ENCODE assay signal across 23 mouse cellular contexts in the genomic region with DNA sequence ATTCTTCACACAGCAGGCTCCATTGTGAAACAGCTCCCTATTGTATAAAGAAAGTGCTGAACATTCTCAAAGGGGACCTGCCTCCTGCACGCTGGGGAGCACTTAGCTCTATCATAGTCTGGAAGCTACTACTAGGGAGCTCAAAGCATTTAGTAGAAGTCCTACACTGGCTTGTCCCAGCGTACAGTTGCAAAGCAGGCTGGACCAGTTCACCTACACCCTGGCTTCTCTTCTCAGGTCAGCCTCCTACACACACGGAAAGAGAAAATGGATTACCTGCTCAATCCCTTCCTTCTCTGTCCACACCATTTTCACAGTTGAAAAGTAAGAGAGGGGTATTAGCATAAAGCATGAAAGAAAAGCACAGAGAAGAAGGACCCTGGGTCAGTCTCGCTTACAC.
DNase-seq lines count a peak whose midpoint lies in the region; ATAC-seq lines count a peak whose summit lies in the region.
"Had no signal": no experiment of that assay in that cellular context is flagged by ENCODE, and none has a peak within 500 bp of the region (broad histone marks: within the 10 kb centered on the region; RNA-seq: fewer than 3 reads in every experiment).

No protein-coding gene starts in this region.

- 68% methylated on average over 4 of the region's 4 CpGs for WGBS in forebrain, embryonic 14.5 days

- H3K4me3 ChIP-seq in forebrain, embryonic 14.5 days (ENCODE audit: low read depth, low read length): no peak overlapping the region
- H3K4me3 ChIP-seq: embryonic facial prominence, embryonic 12.5 days; forebrain, embryonic 10.5 days; forebrain, embryonic 15.5 days; heart, embryonic 10.5 days; hindbrain, embryonic 12.5 days had no signal

- no peaks in the 10 kb centered on the region for H3K36me3 ChIP-seq in forebrain, embryonic 14.5 days (ENCODE audit: control insufficient read depth, insufficient read depth, low read length)
- H3K36me3 ChIP-seq: embryonic facial prominence, embryonic 12.5 days; forebrain, embryonic 10.5 days; forebrain, embryonic 15.5 days; heart, embryonic 10.5 days; hindbrain, embryonic 12.5 days had no signal

- H3K4me2 ChIP-seq in forebrain, embryonic 14.5 days (ENCODE audit: low read length): no peak overlapping the region
- H3K4me2 ChIP-seq: embryonic facial prominence, embryonic 12.5 days; forebrain, embryonic 15.5 days; hindbrain, embryonic 12.5 days had no signal

- H3K27ac ChIP-seq in forebrain, embryonic 14.5 days (ENCODE audit: low read depth, low read length): no peak overlapping the region
- H3K27ac ChIP-seq: embryonic facial prominence, embryonic 12.5 days; forebrain, embryonic 10.5 days; forebrain, embryonic 15.5 days; heart, embryonic 10.5 days; hindbrain, embryonic 12.5 days had no signal

- H3K9ac ChIP-seq in forebrain, embryonic 14.5 days (ENCODE audit: low read length): no peak overlapping the region
- H3K9ac ChIP-seq: embryonic facial prominence, embryonic 12.5 days; forebrain, embryonic 15.5 days; hindbrain, embryonic 12.5 days had no signal

- peak; percentile 4 to 16 for DNase-seq in lung, adult 18-20 months
- no peak for DNase-seq in lung, postnatal 4 days
- peak; percentile 57 for DNase-seq in urinary bladder, postnatal 14 days (ENCODE audit: low spot score)
- DNase-seq in urinary bladder, postnatal 25 days (ENCODE audit: low spot score): no peak
- peak; percentile 71 for DNase-seq in fat pad, adult 2 months (ENCODE audit: extremely low read depth, low read depth, low spot score)
- DNase-seq in adrenal gland, postnatal 4 days (ENCODE audit: low spot score in 2 of 2): no peak
- no peak for DNase-seq in forebrain, embryonic 14.5 days (ENCODE audit: low spot score)
- DNase-seq: adrenal gland, adult 2 months; adrenal gland, postnatal 25 days; cerebellum, adult 2 months; cerebellum, postnatal 10 days; gastrocnemius, postnatal 36 days; heart, adult 18-20 months; heart, postnatal 10 days; heart, postnatal 4 days had no signal

- H3K27me3 ChIP-seq in forebrain, embryonic 14.5 days (replicated peaks; ENCODE audit: control insufficient read depth, insufficient read depth, low read length): no peaks in the 10 kb centered on the region
- H3K27me3 ChIP-seq: CH12.LX; embryonic facial prominence, embryonic 12.5 days; forebrain, embryonic 15.5 days; hindbrain, embryonic 12.5 days; Patski had no signal

- no peaks in the 10 kb centered on the region for H3K9me3 ChIP-seq in forebrain, embryonic 14.5 days (replicated peaks; ENCODE audit: control insufficient read depth, low read length)
- H3K9me3 ChIP-seq: embryonic facial prominence, embryonic 12.5 days; forebrain, embryonic 10.5 days; forebrain, embryonic 15.5 days; heart, embryonic 10.5 days; hindbrain, embryonic 12.5 days had no signal

- no peak for ATAC-seq in forebrain, embryonic 14.5 days
- ATAC-seq: forebrain, embryonic 15.5 days; hindbrain, embryonic 16.5 days; Patski had no signal

- H3K4me1 ChIP-seq in forebrain, embryonic 14.5 days (ENCODE audit: control insufficient read depth, insufficient read depth, low read length): no peaks in the 10 kb centered on the region
- H3K4me1 ChIP-seq: embryonic facial prominence, embryonic 12.5 days; forebrain, embryonic 10.5 days; forebrain, embryonic 15.5 days; heart, embryonic 10.5 days; hindbrain, embryonic 12.5 days had no signal

Comparison
In these comparisons a context has a peak if more than half of its experiments do, and no peak if none do; other contexts are left out.
1. DNase-seq: peak in lung, adult 18-20 months (2 of 2), urinary bladder, postnatal 14 days (single experiment) and fat pad, adult 2 months (single experiment); none in lung, postnatal 4 days (0 of 2), urinary bladder, postnatal 25 days (single experiment), adrenal gland, postnatal 4 days (0 of 2) and forebrain, embryonic 14.5 days (single experiment).